Mouse (Mus musculus) embryonic facial prominence, embryonic 11.5 days (tissue): ENCODE results near the gene Med11. TPM values are rescaled to one million over a fixed set of nuclear protein-coding genes. Genes with fewer than 3 reads are reported as not detected.

Experiments
- ATAC-seq: fragments of 200-750 bp; cut with Nextera tagmentation; replicated peaks from 2 replicates; pipeline ENCODE4 v1.8.0; 2017; ENCODE audit warnings: low read depth; ENCODE audit not compliant: insufficient number of reproducible peaks, low FRiP score, low TSS enrichment
- DNase-seq: peaks from one replicate; pipeline ENCODE4 v3.0.0-alpha.2; 2015; ENCODE audit warnings: low spot score
- H3K27ac ChIP-seq: fragments of 300-500 bp; sonication (generic); replicated peaks from 2 replicates; pipeline ENCODE4 v1.5.1; 2014; ENCODE audit warnings: mild to moderate bottlenecking, low read depth, low read length, control low read depth
- H3K27me3 ChIP-seq: fragments of 300-500 bp; sonication (generic); 2 replicates; pipeline ENCODE4 v1.6.1; 2014; ENCODE audit warnings: mild to moderate bottlenecking, low read length, moderate library complexity, mixed read lengths; ENCODE audit not compliant: control insufficient read depth, insufficient read depth
- H3K36me3 ChIP-seq: fragments of 300-500 bp; sonication (generic); replicated peaks from 2 replicates; pipeline ENCODE4 v1.6.1; 2014; ENCODE audit warnings: low read depth, mild to moderate bottlenecking, low read length, moderate library complexity, mixed read lengths; ENCODE audit not compliant: control insufficient read depth, insufficient read depth
- H3K4me1 ChIP-seq: fragments of 300-500 bp; sonication (generic); 2 replicates; pipeline ENCODE4 v1.6.1; 2014; ENCODE audit warnings: low read length, mixed read lengths; ENCODE audit not compliant: control insufficient read depth, insufficient read depth
- H3K4me2 ChIP-seq: fragments of 300-500 bp; sonication (generic); 2 replicates; pipeline ENCODE4 v1.6.1; 2014; ENCODE audit warnings: low read depth, mild to moderate bottlenecking, control low read depth, low read length, moderate library complexity
- H3K4me3 ChIP-seq: fragments of 300-500 bp; sonication (generic); 2 replicates; pipeline ENCODE4 v1.5.1; 2014; ENCODE audit warnings: low read depth, low read length, control low read depth
- H3K9ac ChIP-seq: fragments of 300-500 bp; sonication (generic); replicated peaks from 2 replicates; pipeline ENCODE4 v1.6.1; 2014; ENCODE audit warnings: mild to moderate bottlenecking, control low read depth, low read length
- H3K9me3 ChIP-seq: fragments of 300-500 bp; sonication (generic); replicated peaks from 2 replicates; pipeline ENCODE4 v1.6.1; 2016; ENCODE audit warnings: mild to moderate bottlenecking, low read length, inconsistent platforms, mixed read lengths; ENCODE audit not compliant: control insufficient read depth
- WGBS: fragments of 180-500 bp; shearing (Covaris S2); extraction: QIAGEN DNeasy Blood & Tissue Kit; methylation state at CpG from one replicate; pipeline ENCODE4 v1.1.7; 2014; 5-methylcytosine and 5-hydroxymethylcytosine counted together
- polyA plus RNA-seq: library from polyadenylated mRNA; unstranded; fragments of >200 nt; fragmentation: Nextera tagmentation; extraction: Ambion mirVana; gene quantifications from 2 replicates; pipeline ENCODE4 v1.2.1, GENCODE M21; 2014

Med11 gene
- polyA plus RNA-seq, 1 experiment from 2014 or later: 38.7 TPM

- Histone ChIP-seq H3K9ac (no peak overlapping the region), H3K27ac (no peak overlapping the region), H3K36me3 (no peaks in the 10 kb centered on the region), H3K4me3 (no peak overlapping the region), H3K4me1 (peaks cover 5% of the 10 kb centered on the region; the same call in 1 of the 2 replicates), H3K27me3 (no peaks in the 10 kb centered on the region), H3K4me2 (no peak overlapping the region), H3K9me3 (no peaks in the 10 kb centered on the region)
- no peak for ATAC-seq
- no peak for DNase-seq
- 88% methylated on average over 6 of the region's 6 CpGs for WGBS
These were observed 14.3 kb upstream of the Med11 start for GRCm38 (mm10) chr11:70437426-70437825.

GRCm38 (mm10) chr11:70438728-70439374, 12.9 kb upstream of the Med11 start:
- no peak for ATAC-seq
- Histone ChIP-seq H3K4me2 (no peak overlapping the region), H3K27me3 (no peaks in the 10 kb centered on the region), H3K9me3 (no peaks in the 10 kb centered on the region), H3K4me1 (no peaks in the 10 kb centered on the region), H3K36me3 (no peaks in the 10 kb centered on the region), H3K9ac (no peak overlapping the region), H3K27ac (no peak overlapping the region), H3K4me3 (no peak overlapping the region)
- DNase-seq: no peak
- WGBS: 89% methylated on average over 7 of the region's 7 CpGs

- ATAC-seq (no peak), DNase-seq (no peak)
- no peak overlapping the region for H3K4me2 ChIP-seq
- no peaks in the 10 kb centered on the region for H3K36me3 ChIP-seq
- 93% methylated on average over 4 of the region's 4 CpGs for WGBS
- no peak overlapping the region for H3K9ac ChIP-seq
- no peaks in the 10 kb centered on the region for H3K4me1 ChIP-seq
- H3K27me3 ChIP-seq: no peaks in the 10 kb centered on the region
- no peak overlapping the region for H3K4me3 ChIP-seq
- H3K9me3 ChIP-seq: no peaks in the 10 kb centered on the region
- no peak overlapping the region for H3K27ac ChIP-seq
These were observed 11.1 kb upstream of the Med11 start for GRCm38 (mm10) chr11:70440637-70441036.

- WGBS: 94% methylated on average over 7 of the region's 7 CpGs
- no peaks in the 10 kb centered on the region for H3K9me3 ChIP-seq
These were observed 9.8 kb upstream of the Med11 start for GRCm38 (mm10) chr11:70441882-70442281.

GRCm38 (mm10) chr11:70443964-70444363, 7.8 kb upstream of the Med11 start:
- 91% methylated on average over 3 of the region's 3 CpGs for WGBS
- no peak for DNase-seq
- Histone ChIP-seq H3K27me3 (no peaks in the 10 kb centered on the region), H3K4me3 (no peak overlapping the region), H3K9ac (no peak overlapping the region), H3K9me3 (no peaks in the 10 kb centered on the region), H3K4me1 (no peaks in the 10 kb centered on the region), H3K27ac (no peak overlapping the region), H3K36me3 (no peaks in the 10 kb centered on the region), H3K4me2 (no peak overlapping the region)
- ATAC-seq: no peak

More at GRCm38 (mm10) chr11:70441882-70442281, 9.8 kb upstream of the Med11 start:
- H3K36me3 ChIP-seq: no peaks in the 10 kb centered on the region
- no peak overlapping the region for H3K27ac ChIP-seq
- no peak overlapping the region for H3K4me3 ChIP-seq
- no peaks in the 10 kb centered on the region for H3K27me3 ChIP-seq
- DNase-seq (no peak), ATAC-seq (no peak)
- no peak overlapping the region for H3K4me2 ChIP-seq
- no peaks in the 10 kb centered on the region for H3K4me1 ChIP-seq
- H3K9ac ChIP-seq: no peak overlapping the region

GRCm38 (mm10) chr11:70444667-70445066, 7.1 kb upstream of the Med11 start:
- Histone ChIP-seq H3K9ac (no peak overlapping the region), H3K9me3 (no peaks in the 10 kb centered on the region), H3K36me3 (no peaks in the 10 kb centered on the region), H3K27ac (no peak overlapping the region), H3K27me3 (no peaks in the 10 kb centered on the region), H3K4me3 (no peak overlapping the region), H3K4me2 (no peak overlapping the region), H3K4me1 (no peaks in the 10 kb centered on the region)
- ATAC-seq (no peak), DNase-seq (no peak)
- 79% methylated on average over 6 of the region's 6 CpGs for WGBS

GRCm38 (mm10) chr11:70446756-70447155, 5.0 kb upstream of the Med11 start:
- Histone ChIP-seq H3K4me1 (no peaks in the 10 kb centered on the region), H3K27ac (no peak overlapping the region), H3K9me3 (no peaks in the 10 kb centered on the region), H3K27me3 (no peaks in the 10 kb centered on the region), H3K9ac (no peak overlapping the region), H3K4me2 (no peak overlapping the region), H3K4me3 (no peak overlapping the region), H3K36me3 (no peaks in the 10 kb centered on the region)
- no peak for DNase-seq
- ATAC-seq: no peak
- WGBS: 48% methylated on average over 3 of the region's 3 CpGs

- H3K27me3 ChIP-seq: no peaks in the 10 kb centered on the region
- ATAC-seq (no peak), DNase-seq (no peak)
- 85% methylated on average over 1 of the region's 1 CpGs for WGBS
- no peak overlapping the region for H3K27ac ChIP-seq
- no peak overlapping the region for H3K9ac ChIP-seq
- H3K4me2 ChIP-seq: no peak overlapping the region
- no peaks in the 10 kb centered on the region for H3K4me1 ChIP-seq
- no peaks in the 10 kb centered on the region for H3K9me3 ChIP-seq
- H3K36me3 ChIP-seq: no peaks in the 10 kb centered on the region
- no peak overlapping the region for H3K4me3 ChIP-seq
These were observed 4.3 kb upstream of the Med11 start for GRCm38 (mm10) chr11:70447373-70447772.
